Mouse (Mus musculus) heart, embryonic 15.5 days (tissue): ENCODE results near the gene Pfn5. TPM values are rescaled to one million over a fixed set of nuclear protein-coding genes. Genes with fewer than 3 reads are reported as not detected.
"Not testable (repeated sequence)": the region's sequence is repeated elsewhere in the genome, so short reads cannot be mapped to it uniquely, and the experiment has no call there.

ENCODE experiments used
- ATAC-seq: fragments of 200-750 bp; cut with Nextera tagmentation; replicated peaks from 2 replicates; pipeline ENCODE4 v1.8.0; 2017; ENCODE audit warnings: low read depth, moderate TSS enrichment; ENCODE audit not compliant: insufficient number of reproducible peaks, insufficient read depth, low FRiP score
- H3K27ac ChIP-seq: fragments of 300-500 bp; sonication (generic); 2 replicates; pipeline ENCODE4 v1.5.1; 2015; ENCODE audit warnings: mild to moderate bottlenecking, inconsistent platforms
- H3K27me3 ChIP-seq: fragments of 300-500 bp; sonication (generic); 2 replicates; pipeline ENCODE4 v1.6.1; 2015; ENCODE audit warnings: inconsistent platforms
- H3K36me3 ChIP-seq: fragments of 300-500 bp; sonication (generic); 2 replicates; pipeline ENCODE4 v1.6.1; 2015; ENCODE audit warnings: mild to moderate bottlenecking, inconsistent platforms
- H3K4me1 ChIP-seq: fragments of 300-500 bp; sonication (generic); replicated peaks from 2 replicates; pipeline ENCODE4 v1.6.1; 2015; ENCODE audit warnings: inconsistent platforms
- H3K4me2 ChIP-seq: fragments of 300-500 bp; sonication (generic); 2 replicates; pipeline ENCODE4 v1.6.1; 2015; ENCODE audit warnings: inconsistent platforms, mild to moderate bottlenecking, moderate library complexity
- H3K4me3 ChIP-seq: fragments of 300-500 bp; sonication (generic); 2 replicates; pipeline ENCODE4 v1.5.1; 2015; ENCODE audit warnings: mild to moderate bottlenecking, inconsistent platforms
- H3K9ac ChIP-seq: fragments of 300-500 bp; sonication (generic); 2 replicates; pipeline ENCODE4 v1.6.1; 2015; ENCODE audit warnings: mild to moderate bottlenecking, inconsistent platforms
- H3K9me3 ChIP-seq: fragments of 300-500 bp; sonication (generic); replicated peaks from 2 replicates; pipeline ENCODE4 v1.6.1; 2016; ENCODE audit warnings: inconsistent platforms
- WGBS: fragments of 180-500 bp; shearing (Covaris S2); methylation state at CpG from one replicate; pipeline ENCODE4 v1.1.7; 2015; ENCODE audit warnings: mixed read lengths; 5-methylcytosine and 5-hydroxymethylcytosine counted together
- polyA plus RNA-seq: library from polyadenylated mRNA; unstranded; fragments of >200 nt; fragmentation: Nextera tagmentation; extraction: Ambion mirVana; gene quantifications from 2 replicates; pipeline ENCODE4 v1.2.1, GENCODE M21; 2015

Gene Pfn5
- polyA plus RNA-seq, result not detected in 2 replicates

GRCm38 (mm10) chrX:95557887-95558286 lies at the start of gene Pfn5, which contains the start of gene Asb12:
Gene Pfn5, plus strand, starts transcription at chrX:95558104.
Gene Asb12, minus strand, starts transcription at chrX:95557987.
- 78% methylated on average over 2 of the region's 2 CpGs for WGBS
- Histone ChIP-seq H3K4me3 (no peak within 1 kb of the TSS), H3K27me3 (no peaks in the 10 kb centered on the region), H3K9me3 (no peaks in the 10 kb centered on the region), H3K4me1 (no peaks in the 10 kb centered on the region), H3K4me2 (no peak within 1 kb of the TSS), H3K9ac (no peak within 1 kb of the TSS), H3K36me3 (no peaks in the 10 kb centered on the region), H3K27ac (no peak within 1 kb of the TSS)
- ATAC-seq, result no peak

DNA sequence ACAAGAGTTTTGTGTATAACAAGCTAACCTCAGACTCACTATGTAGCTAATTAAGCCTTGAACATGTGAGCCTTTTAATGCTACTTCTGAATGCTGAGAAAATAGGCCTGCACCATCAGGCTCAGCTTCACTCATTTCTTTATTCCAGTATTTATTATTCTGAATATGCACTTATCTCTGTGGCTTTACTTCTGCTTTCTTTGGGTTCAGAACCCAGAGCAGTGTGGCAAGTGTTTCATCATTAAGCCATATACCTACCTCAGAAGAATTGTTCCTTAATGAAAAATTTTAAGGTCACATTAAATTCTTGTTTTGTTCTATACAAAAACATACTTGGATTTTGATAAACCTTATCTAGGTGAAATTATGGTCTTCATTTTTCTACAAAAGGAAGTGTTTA lies 34.0 kb upstream of the Pfn5 start:
- H3K27ac ChIP-seq, result no peak overlapping the region
- H3K36me3 ChIP-seq, result no peaks in the 10 kb centered on the region
- H3K4me3 ChIP-seq, result no peak overlapping the region
- H3K4me2 ChIP-seq, result no peak overlapping the region
- no peaks in the 10 kb centered on the region for H3K4me1 ChIP-seq
- H3K27me3 ChIP-seq, result no peaks in the 10 kb centered on the region
- no peak overlapping the region for H3K9ac ChIP-seq
- no peaks in the 10 kb centered on the region for H3K9me3 ChIP-seq
- no peak for ATAC-seq

- no peak for ATAC-seq
- WGBS, result 65% methylated on average over 2 of the region's 2 CpGs
These were observed 32.7 kb upstream of the Pfn5 start for GRCm38 (mm10) chrX:95525166-95525565.

DNA sequence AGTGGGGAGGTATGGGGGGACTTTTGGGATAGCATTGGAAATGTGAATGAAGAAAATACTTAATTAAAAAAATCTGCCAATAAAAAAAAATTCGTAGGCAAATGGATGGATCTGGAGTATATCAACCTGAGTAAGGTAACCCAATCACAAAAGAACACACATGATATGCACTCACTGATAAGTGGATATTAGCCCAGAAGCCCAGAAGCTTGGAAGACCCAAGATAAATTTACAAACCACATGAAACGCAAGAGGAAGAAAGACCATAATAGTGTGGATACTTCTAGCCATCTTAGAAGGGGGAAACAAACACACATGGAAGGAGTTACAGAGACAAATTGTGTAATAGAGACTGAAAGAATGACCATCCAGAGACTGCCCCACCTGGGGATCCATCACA lies 22.4 kb upstream of the Pfn5 start:
- not testable (repeated sequence) for H3K9me3 ChIP-seq, H3K4me1 ChIP-seq, H3K36me3 ChIP-seq, ATAC-seq, H3K4me3 ChIP-seq, H3K9ac ChIP-seq, H3K27me3 ChIP-seq, H3K4me2 ChIP-seq, H3K27ac ChIP-seq
- 88% methylated on average over 2 of the region's 2 CpGs for WGBS

More at GRCm38 (mm10) chrX:95525166-95525565, 32.7 kb upstream of the Pfn5 start:
- Histone ChIP-seq H3K9ac (no peak overlapping the region), H3K4me3 (no peak overlapping the region), H3K9me3 (no peaks in the 10 kb centered on the region), H3K36me3 (no peaks in the 10 kb centered on the region), H3K4me2 (no peak overlapping the region), H3K27me3 (no peaks in the 10 kb centered on the region), H3K27ac (no peak overlapping the region), H3K4me1 (no peaks in the 10 kb centered on the region)

DNA sequence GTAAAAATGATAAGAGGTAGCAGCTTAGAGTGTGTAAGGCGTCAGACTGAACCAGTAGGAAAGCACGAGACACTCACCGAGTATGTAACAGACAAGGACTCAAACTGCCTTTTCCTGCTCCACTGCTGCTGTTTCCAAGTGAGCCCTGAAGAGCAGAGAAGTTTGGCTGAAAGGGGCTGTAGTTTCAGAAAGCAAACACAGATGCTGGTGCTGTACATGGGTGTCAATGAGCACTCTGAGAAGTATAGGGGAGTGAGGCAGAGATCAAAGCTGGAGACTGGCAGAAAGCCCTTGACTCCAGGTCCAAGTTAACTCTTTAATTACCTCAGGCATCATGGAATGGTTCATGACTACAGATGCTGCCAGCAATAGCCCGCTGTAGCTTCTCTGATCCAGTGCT lies 3.6 kb upstream of the Pfn5 start:
- Histone ChIP-seq H3K27me3 (no peaks in the 10 kb centered on the region), H3K4me3 (no peak overlapping the region), H3K9me3 (no peaks in the 10 kb centered on the region), H3K27ac (no peak overlapping the region), H3K9ac (no peak overlapping the region), H3K36me3 (no peaks in the 10 kb centered on the region), H3K4me2 (no peak overlapping the region), H3K4me1 (no peaks in the 10 kb centered on the region)
- 56% methylated on average over 4 of the region's 4 CpGs for WGBS
- ATAC-seq, result no peak

DNA sequence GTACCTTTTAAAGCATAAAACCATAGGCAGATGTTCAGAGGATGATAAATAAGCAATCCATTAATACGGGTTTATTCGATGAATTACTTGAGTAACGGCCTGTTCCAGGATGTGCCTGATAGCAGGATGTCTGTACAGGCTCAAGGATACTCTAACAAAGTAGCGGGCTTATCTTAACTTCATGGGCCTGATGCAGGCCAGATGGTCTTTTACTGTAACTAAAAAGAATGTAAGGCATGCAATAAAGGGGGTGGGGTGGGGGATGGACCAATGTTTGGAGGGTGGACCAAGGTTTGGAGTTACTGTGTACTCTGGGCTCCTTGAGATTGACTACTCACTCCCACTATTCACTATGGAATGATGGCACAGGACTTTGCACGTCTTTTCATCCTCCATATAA lies 42.7 kb downstream of the Pfn5 start:
- Histone ChIP-seq H3K27me3 (no peaks in the 10 kb centered on the region), H3K4me3 (no peak overlapping the region), H3K27ac (no peak overlapping the region), H3K36me3 (no peaks in the 10 kb centered on the region), H3K9ac (no peak overlapping the region), H3K9me3 (no peaks in the 10 kb centered on the region), H3K4me2 (no peak overlapping the region), H3K4me1 (no peaks in the 10 kb centered on the region)
- 43% methylated on average over 5 of the region's 5 CpGs for WGBS
- no peak for ATAC-seq

Other genes starting within 250 kb of the Pfn5 start
- 5.6 and 6.9 TPM in 2 replicates for gene Amer1, start 113.2 kb upstream of the Pfn5 start, polyA plus RNA-seq
- gene Asb12, start 117 bp upstream of the Pfn5 start, polyA plus RNA-seq, result 3.0 and 4.3 TPM in 2 replicates
- 6.2 and 7.6 TPM in 2 replicates for gene Zc4h2, start 100.4 kb downstream of the Pfn5 start, polyA plus RNA-seq
- 1.0 and 1.5 TPM in 2 replicates for gene Zc3h12b, start 153.6 kb downstream of the Pfn5 start, polyA plus RNA-seq